Mouse (Mus musculus): ENCODE data around the gene Map2k4.

GRCm38 (mm10) chr11:65771546-65771945 is 16.6 kb downstream of the Map2k4 start:
- TF ChIP-seq CHD2 (IDR thresholded peaks at IDR 0.05; ENCODE audit: low read depth, low read length) = no peak
- TF ChIP-seq ZC3H11A (IDR thresholded peaks at IDR 0.05; ENCODE audit: borderline replicate concordance, low read depth, low read length) = no peak
